In the genomic region with DNA sequence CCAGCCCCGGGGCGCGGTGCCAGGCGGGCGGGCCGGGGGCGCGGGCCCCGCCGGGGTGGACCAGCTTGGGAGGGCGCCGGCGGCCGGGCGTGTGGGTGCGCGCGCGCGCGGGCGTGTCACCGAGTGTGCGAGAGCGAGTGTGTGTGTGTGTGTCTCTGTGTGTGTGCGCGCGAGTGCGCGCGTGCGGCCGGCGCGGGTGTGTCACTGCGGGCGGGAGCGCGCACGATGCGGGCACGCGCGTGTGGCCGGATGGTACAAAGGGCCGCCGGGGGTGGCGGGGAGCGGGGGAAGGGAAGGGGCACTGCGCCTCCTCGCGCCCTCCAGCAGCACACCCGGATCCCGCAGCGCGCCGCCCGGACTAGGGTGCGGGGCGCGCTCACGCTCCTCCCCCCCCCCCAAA, we compare ENCODE assay signal across 8 mouse cellular contexts. TPM values are rescaled to one million over a fixed set of nuclear protein-coding genes. Genes with fewer than 3 reads are reported as not detected.
DNase-seq lines count a peak whose midpoint lies in the region; ATAC-seq and TF ChIP-seq lines count a peak whose summit lies in the region.

No protein-coding gene starts in this region.

- DNase-seq in heart, postnatal 25 days (ENCODE audit: low spot score), result no peak
- peak; percentile 93 to 97 for DNase-seq in cerebellum, postnatal 25 days
- DNase-seq in heart, postnatal 0 days (ENCODE audit: low spot score), result no peak
- DNase-seq in layer of hippocampus, adult 18-20 months (ENCODE audit: low spot score in 2 of 2), result peak; percentile 71 to 85
- peak; percentile 40 to 62 for DNase-seq in lung, adult 18-20 months
- DNase-seq in retina, postnatal 1 day, result peak; percentile 89
- no peak for DNase-seq in urinary bladder, postnatal 10 days (ENCODE audit: low spot score)

- H3K9ac ChIP-seq in heart, embryonic 11.5 days (ENCODE audit: low read depth, low read length), result peak overlapping the region; percentile 58
- H3K9ac ChIP-seq in heart, postnatal 0 days (replicated peaks; ENCODE audit: low read depth, low read length), result peak overlapping the region; percentile 28

- no peak for ATAC-seq in heart, embryonic 11.5 days (replicated peaks; ENCODE audit: insufficient number of reproducible peaks, low FRiP score, low TSS enrichment)
- ATAC-seq in heart, postnatal 0 days (ENCODE audit: insufficient read depth, low read depth), result peak; percentile 37; the same call in 1 of the 2 replicates

- H3K27ac ChIP-seq in heart, embryonic 11.5 days (ENCODE audit: low read depth, low read length), result no peak overlapping the region
- no peak overlapping the region for H3K27ac ChIP-seq in heart, postnatal 0 days (ENCODE audit: low read depth)

- H3K27me3 ChIP-seq in heart, embryonic 11.5 days (ENCODE audit: control insufficient read depth, insufficient read depth, low read length), result peaks cover 79% of the 10 kb centered on the region
- H3K27me3 ChIP-seq in heart, postnatal 0 days (ENCODE audit: control insufficient read depth, insufficient read depth, low read length), result peaks cover 79% of the 10 kb centered on the region

- no peak for TF ChIP-seq CTCF in heart, postnatal 0 days (IDR thresholded peaks at IDR 0.05; ENCODE audit: low read depth)

- WGBS in heart, embryonic 11.5 days (ENCODE audit: insufficient replicate concordance), result 0% methylated on average over 36 of the region's 62 CpGs
- WGBS in heart, postnatal 0 days, result 0% methylated on average over 21 of the region's 62 CpGs

- no peaks in the 10 kb centered on the region for H3K36me3 ChIP-seq in heart, embryonic 11.5 days (ENCODE audit: control insufficient read depth, insufficient read depth, low read length)
- H3K36me3 ChIP-seq in heart, postnatal 0 days (replicated peaks; ENCODE audit: control insufficient read depth, insufficient read depth, low read length), result no peaks in the 10 kb centered on the region

- H3K9me3 ChIP-seq in heart, embryonic 11.5 days (replicated peaks; ENCODE audit: control insufficient read depth, low read length), result no peaks in the 10 kb centered on the region
- H3K9me3 ChIP-seq in heart, postnatal 0 days (replicated peaks; ENCODE audit: control insufficient read depth, low read length), result no peaks in the 10 kb centered on the region

- peak overlapping the region; percentile 97 for H3K4me2 ChIP-seq in heart, embryonic 11.5 days
- peak overlapping the region; percentile 99 for H3K4me2 ChIP-seq in heart, postnatal 0 days (ENCODE audit: low read depth, low read length)

- intact Hi-C loops in heart, postnatal 25 days (cut with DNase I), result loop anchor here (5.0 kb wide), 2 partner anchors 43 to 47 kb away; no protein-coding TSS in a partner anchor

- H3K4me3 ChIP-seq in heart, embryonic 11.5 days (ENCODE audit: low read depth, low read length), result peak overlapping the region; percentile 67
- H3K4me3 ChIP-seq in heart, postnatal 0 days (ENCODE audit: low read depth, low read length), result peak overlapping the region; percentile 67

- TF ChIP-seq EP300 in heart, postnatal 0 days (IDR thresholded peaks at IDR 0.05; ENCODE audit: low read depth), result no peak

- peaks cover 9% of the 10 kb centered on the region for H3K4me1 ChIP-seq in heart, embryonic 11.5 days (ENCODE audit: control insufficient read depth, insufficient read depth, low read length)
- no peaks in the 10 kb centered on the region for H3K4me1 ChIP-seq in heart, postnatal 0 days (ENCODE audit: control insufficient read depth, insufficient read depth)

RNA-seq across cellular contexts. Expression of a gene that starts 0.9 kb away (rescaled TPM):
- 0.06 and 0.23 TPM in 2 replicates for polyA plus RNA-seq in heart, embryonic 11.5 days (2014; fragmentation: Nextera tagmentation; extraction: Ambion mirVana)
- total RNA-seq in heart, postnatal 25 days (2021), result under 1 TPM; 0.20 to 0.47 TPM
- total RNA-seq in heart, postnatal 0 days (2014; rRNA removed; ENCODE audit: low replicate concordance), result not detected in 2 replicates
- polyA plus RNA-seq in heart, postnatal 0 days (2015; fragmentation: Nextera tagmentation; extraction: Ambion mirVana), result 0.04 TPM in 1 of 2 replicates, not detected in the other
- 100 to 1,000 TPM; 218 to 221 TPM for total RNA-seq in layer of hippocampus, adult 18-20 months (2021)

RNA-seq across cellular contexts. Expression of a gene that starts 54.4 kb away (rescaled TPM):
- 1.4 and 1.5 TPM in 2 replicates for polyA plus RNA-seq in heart, embryonic 11.5 days (2014; fragmentation: Nextera tagmentation; extraction: Ambion mirVana)
- total RNA-seq in heart, postnatal 25 days (2021), result 1 to 10 TPM in 1 of 2 experiments, under 1 TPM in 1; 0.94 to 1.5 TPM
- 3.6 and 6.0 TPM in 2 replicates for total RNA-seq in heart, postnatal 0 days (2014; rRNA removed; ENCODE audit: low replicate concordance)
- polyA plus RNA-seq in heart, postnatal 0 days (2015; fragmentation: Nextera tagmentation; extraction: Ambion mirVana), result 0.15 and 0.32 TPM in 2 replicates
- total RNA-seq in layer of hippocampus, adult 18-20 months (2021), result 10 to 100 TPM; 46.1 to 48.8 TPM

Comparison
In these comparisons a context has a peak if more than half of its experiments do, and no peak if none do; other contexts are left out.
1. DNase-seq: peak in cerebellum, postnatal 25 days (2 of 2), layer of hippocampus, adult 18-20 months (2 of 2), lung, adult 18-20 months (2 of 2) and retina, postnatal 1 day (single experiment); none in heart, postnatal 25 days (single experiment), heart, postnatal 0 days (single experiment) and urinary bladder, postnatal 10 days (single experiment).
2. RNA of a gene that starts 0.9 kb away (total RNA-seq): 218 to 221 TPM in layer of hippocampus, adult 18-20 months; 0.20 to 0.47 TPM in heart, postnatal 25 days and not detected in heart, postnatal 0 days; every median in the first group is over 100 times any median in the second.